Mouse (Mus musculus): ENCODE measurements around the gene Trp53i11. TPM values are rescaled to one million over a fixed set of nuclear protein-coding genes. Genes with fewer than 3 reads are reported as not detected.

The Trp53i11 gene
- total and polyA plus RNA-seq, 3 experiments, result 0.36 to 32.1 (median 0.73) TPM

- Histone ChIP-seq H3K4me1 (ENCODE audit: control insufficient read depth in 1 of 2, insufficient read depth in 2 of 2) (peaks cover 52 to 64% of the 10 kb centered on the region in 2 experiments), H3K4me3 (replicated peaks in 1 of 3; ENCODE audit: low read depth in 2 of 3, low read length in 2 of 3, poor library complexity in 1 of 3) (no peak overlapping the region), H3K9me3 (replicated peaks; ENCODE audit: low read length) (no peaks in the 10 kb centered on the region), H3K27ac (ENCODE audit: insufficient read depth, low read depth) (peak overlapping the region; percentile 76), H3K36me3 (replicated peaks in 1 of 2; ENCODE audit: control insufficient read depth in 1 of 2, insufficient read depth in 1 of 2, low read length in 1 of 2) (no peaks in the 10 kb centered on the region), H3K4me2 (ENCODE audit: insufficient read depth, low read depth, poor library complexity, severe bottlenecking) (peak overlapping the region; percentile 44), H3K27me3 (replicated peaks) (peaks cover 92% of the 10 kb centered on the region), H3K9ac (ENCODE audit: insufficient read depth, low read depth) (no peak overlapping the region), H3K79me2 (replicated peaks; ENCODE audit: control insufficient read depth, extremely low read depth, insufficient read depth, poor library complexity, severe bottlenecking) (no peaks in the 10 kb centered on the region)
- in situ Hi-C loops (cut with MboI; ENCODE audit: low pct_ligation_motif_present, low pct_unique_long_range_greater_than_20kb, low sequenced_read_pairs), result loop anchor here (5.0 kb wide), 1 partner anchor 64 kb away; no protein-coding TSS in a partner anchor
- no peak for DNase-seq (ENCODE audit: extremely low read depth)
- TF ChIP-seq PAX5 (IDR thresholded peaks at IDR 0.05; ENCODE audit: low read length), result no peak
- TF ChIP-seq ZNF384 (IDR thresholded peaks at IDR 0.05; ENCODE audit: low read depth, low read length), result no peak
- no peak for TF ChIP-seq JUN (IDR thresholded peaks at IDR 0.05; ENCODE audit: insufficient read depth, low read depth, low read length)
- no peak for TF ChIP-seq MEF2A (IDR thresholded peaks at IDR 0.05; ENCODE audit: borderline replicate concordance, low read depth, low read length)
- TF ChIP-seq JUND (conservative IDR thresholded peaks at IDR 0.05; ENCODE audit: low read depth, low read length), result no peak
- TF ChIP-seq E2F4 (IDR thresholded peaks at IDR 0.05; ENCODE audit: insufficient replicate concordance, low read depth, low read length), result no peak
- no peak for TF ChIP-seq ZKSCAN1 (IDR thresholded peaks at IDR 0.05; ENCODE audit: borderline replicate concordance, low read depth, low read length)
- TF ChIP-seq NRF1 (IDR thresholded peaks at IDR 0.05; ENCODE audit: low read depth, low read length), result no peak
- TF ChIP-seq POLR2AphosphoS2 (IDR thresholded peaks at IDR 0.05; ENCODE audit: low read depth, low read length), result no peak
- TF ChIP-seq MXI1 (IDR thresholded peaks at IDR 0.05; ENCODE audit: low read depth, low read length), result no peak
- no peak for TF ChIP-seq MAZ (IDR thresholded peaks at IDR 0.05; ENCODE audit: low read depth, low read length)
- TF ChIP-seq ZMIZ1 (IDR thresholded peaks at IDR 0.05; ENCODE audit: low read depth, low read length), result 0 out of 2 replicates have a peak, but pooled peaks have one; percentile 34
- no peak for TF ChIP-seq TBP (conservative IDR thresholded peaks at IDR 0.05; ENCODE audit: low read depth, low read length)
- peak; percentile 8; the same call in 1 of the 2 replicates for TF ChIP-seq CHD2 (IDR thresholded peaks at IDR 0.05; ENCODE audit: low read length)
- dilution Hi-C loops (cut with MboI; ENCODE audit: extremely low pct_ligation_motif_present, extremely low pct_unique_long_range_greater_than_20kb, low sequenced_read_pairs), result no loop called here
These were observed 4.3 kb downstream of the Trp53i11 start for GRCm38 (mm10) chr2:93191488-93192181.

- in situ Hi-C loops (cut with MboI; ENCODE audit: low pct_ligation_motif_present, low pct_unique_long_range_greater_than_20kb, low sequenced_read_pairs), result loop anchor here (5.0 kb wide), 1 partner anchor 65 kb away; no protein-coding TSS in a partner anchor
- no peaks in the 10 kb centered on the region for H3K79me2 ChIP-seq (replicated peaks; ENCODE audit: control insufficient read depth, extremely low read depth, insufficient read depth, poor library complexity, severe bottlenecking)
- TF ChIP-seq MAZ (IDR thresholded peaks at IDR 0.05; ENCODE audit: low read depth, low read length), result no peak
- no peak for TF ChIP-seq UBTF (IDR thresholded peaks at IDR 0.05; ENCODE audit: low read depth, low read length)
- no peak for TF ChIP-seq SIN3A (IDR thresholded peaks at IDR 0.05; ENCODE audit: low read length)
- peaks cover 52 to 64% of the 10 kb centered on the region in 2 experiments for H3K4me1 ChIP-seq (ENCODE audit: control insufficient read depth in 1 of 2, insufficient read depth in 2 of 2)
- DNase-seq (ENCODE audit: extremely low read depth), result no peak
- no peak overlapping the region for H3K9ac ChIP-seq (ENCODE audit: insufficient read depth, low read depth)
- peaks cover 92% of the 10 kb centered on the region for H3K27me3 ChIP-seq (replicated peaks)
- H3K9me3 ChIP-seq (replicated peaks; ENCODE audit: low read length), result no peaks in the 10 kb centered on the region
- dilution Hi-C loops (cut with MboI; ENCODE audit: extremely low pct_ligation_motif_present, extremely low pct_unique_long_range_greater_than_20kb, low sequenced_read_pairs), result no loop called here
- peak overlapping the region in 1 of 3 experiments; percentile 12 for H3K4me3 ChIP-seq (replicated peaks in 1 of 3; ENCODE audit: low read depth in 2 of 3, low read length in 2 of 3, poor library complexity in 1 of 3)
- H3K36me3 ChIP-seq (replicated peaks in 1 of 2; ENCODE audit: control insufficient read depth in 1 of 2, insufficient read depth in 1 of 2, low read length in 1 of 2), result no peaks in the 10 kb centered on the region
- peak overlapping the region; percentile 76 for H3K27ac ChIP-seq (ENCODE audit: insufficient read depth, low read depth)
- peak overlapping the region; percentile 39 for H3K4me2 ChIP-seq (ENCODE audit: insufficient read depth, low read depth, poor library complexity, severe bottlenecking)
These were observed 4.8 kb downstream of the Trp53i11 start for GRCm38 (mm10) chr2:93192182-93192560.

Measured in CH12.LX (cell line).